Mouse (Mus musculus): ENCODE results near the gene Col6a6.

GRCm38 (mm10) chr9:105834799-105835198, 6.8 kb upstream of the Col6a6 start:
- TF ChIP-seq CTCF (conservative IDR thresholded peaks at IDR 0.05; ENCODE audit: insufficient read depth, insufficient read length, low read depth, low read length) (no peak), POLR2A (IDR thresholded peaks at IDR 0.05; ENCODE audit: low read depth, low read length) (no peak)
